Mouse (Mus musculus): ENCODE results near the gene Macrod2. TPM values are rescaled to one million over a fixed set of nuclear protein-coding genes. Genes with fewer than 3 reads are reported as not detected.

The Macrod2 gene
- polyA plus RNA-seq, 1 experiment from 2014 or later: 28.7 TPM

GRCm38 (mm10) chr2:141274262-141274661, 879.2 kb downstream of the Macrod2 start:
- Histone ChIP-seq H3K9ac (replicated peaks; ENCODE audit: low read length) (no peak overlapping the region), H3K4me2 (replicated peaks; ENCODE audit: low read depth, low read length) (no peak overlapping the region), H3K27ac (ENCODE audit: low read length) (no peak overlapping the region), H3K36me3 (ENCODE audit: insufficient read depth, low read length) (no peaks in the 10 kb centered on the region), H3K4me1 (ENCODE audit: insufficient read depth, low read length) (peaks cover 7% of the 10 kb centered on the region; the same call in 1 of the 2 replicates), H3K9me3 (ENCODE audit: low read length) (no peaks in the 10 kb centered on the region), H3K27me3 (ENCODE audit: insufficient read depth, low read length) (no peaks in the 10 kb centered on the region), H3K4me3 (ENCODE audit: low read length) (no peak overlapping the region)
- WGBS: 80% methylated on average over 2 of the region's 2 CpGs
- no peak for ATAC-seq (ENCODE audit: low FRiP score, low TSS enrichment)

GRCm38 (mm10) chr2:141279130-141279698, 884.1 kb downstream of the Macrod2 start:
- no peak overlapping the region for H3K27ac ChIP-seq (ENCODE audit: low read length)
- H3K4me2 ChIP-seq (replicated peaks; ENCODE audit: low read depth, low read length): no peak overlapping the region
- H3K27me3 ChIP-seq (ENCODE audit: insufficient read depth, low read length): no peaks in the 10 kb centered on the region
- H3K9ac ChIP-seq (replicated peaks; ENCODE audit: low read length): no peak overlapping the region
- no peaks in the 10 kb centered on the region for H3K9me3 ChIP-seq (ENCODE audit: low read length)
- H3K36me3 ChIP-seq (ENCODE audit: insufficient read depth, low read length): no peaks in the 10 kb centered on the region
- WGBS: 46% methylated on average over 5 of the region's 5 CpGs
- no peak overlapping the region for H3K4me3 ChIP-seq (ENCODE audit: low read length)
- H3K4me1 ChIP-seq (ENCODE audit: insufficient read depth, low read length): 0 out of 2 replicates have a peak, but pooled peaks cover 4% of the 10 kb centered on the region
- peak; percentile 57; the same call in 1 of the 2 replicates for ATAC-seq (ENCODE audit: low FRiP score, low TSS enrichment)

GRCm38 (mm10) chr2:141280817-141281216, 885.7 kb downstream of the Macrod2 start:
- no peak overlapping the region for H3K9ac ChIP-seq (replicated peaks; ENCODE audit: low read length)
- H3K4me2 ChIP-seq (replicated peaks; ENCODE audit: low read depth, low read length): no peak overlapping the region
- no peak overlapping the region for H3K27ac ChIP-seq (ENCODE audit: low read length)
- H3K4me3 ChIP-seq (ENCODE audit: low read length): no peak overlapping the region
- no peak for ATAC-seq (ENCODE audit: low FRiP score, low TSS enrichment)
- 0 out of 2 replicates have a peak, but pooled peaks cover 4% of the 10 kb centered on the region for H3K4me1 ChIP-seq (ENCODE audit: insufficient read depth, low read length)
- no peaks in the 10 kb centered on the region for H3K27me3 ChIP-seq (ENCODE audit: insufficient read depth, low read length)
- no peaks in the 10 kb centered on the region for H3K36me3 ChIP-seq (ENCODE audit: insufficient read depth, low read length)
- WGBS: 86% methylated on average over 1 of the region's 1 CpGs
- no peaks in the 10 kb centered on the region for H3K9me3 ChIP-seq (ENCODE audit: low read length)

GRCm38 (mm10) chr2:141286110-141286747, 891.1 kb downstream of the Macrod2 start:
- Histone ChIP-seq H3K4me3 (ENCODE audit: low read length) (no peak overlapping the region), H3K9ac (replicated peaks; ENCODE audit: low read length) (no peak overlapping the region), H3K4me1 (ENCODE audit: insufficient read depth, low read length) (peaks cover 6% of the 10 kb centered on the region), H3K27ac (ENCODE audit: low read length) (no peak overlapping the region), H3K27me3 (ENCODE audit: insufficient read depth, low read length) (no peaks in the 10 kb centered on the region), H3K36me3 (ENCODE audit: insufficient read depth, low read length) (no peaks in the 10 kb centered on the region), H3K4me2 (replicated peaks; ENCODE audit: low read depth, low read length) (no peak overlapping the region), H3K9me3 (ENCODE audit: low read length) (no peaks in the 10 kb centered on the region)
- no peak for ATAC-seq (ENCODE audit: low FRiP score, low TSS enrichment)
- WGBS: 78% methylated on average over 7 of the region's 7 CpGs

GRCm38 (mm10) chr2:141288494-141288893, 893.4 kb downstream of the Macrod2 start:
- ATAC-seq (ENCODE audit: low FRiP score, low TSS enrichment): peak; percentile 85
- Histone ChIP-seq H3K27ac (ENCODE audit: low read length) (no peak overlapping the region), H3K27me3 (ENCODE audit: insufficient read depth, low read length) (no peaks in the 10 kb centered on the region), H3K4me2 (replicated peaks; ENCODE audit: low read depth, low read length) (no peak overlapping the region), H3K4me3 (ENCODE audit: low read length) (no peak overlapping the region), H3K4me1 (ENCODE audit: insufficient read depth, low read length) (peaks cover 6% of the 10 kb centered on the region), H3K36me3 (ENCODE audit: insufficient read depth, low read length) (no peaks in the 10 kb centered on the region), H3K9me3 (ENCODE audit: low read length) (no peaks in the 10 kb centered on the region), H3K9ac (replicated peaks; ENCODE audit: low read length) (no peak overlapping the region)
- 12% methylated on average over 7 of the region's 7 CpGs for WGBS

GRCm38 (mm10) chr2:141289059-141289713, 894.1 kb downstream of the Macrod2 start:
- peak overlapping the region; percentile 43; the same call in 1 of the 2 replicates for H3K27ac ChIP-seq (ENCODE audit: low read length)
- WGBS: 41% methylated on average over 2 of the region's 2 CpGs
- ATAC-seq (ENCODE audit: low FRiP score, low TSS enrichment): 0 out of 2 replicates have a peak, but pooled peaks have one; percentile 46
- H3K27me3 ChIP-seq (ENCODE audit: insufficient read depth, low read length): no peaks in the 10 kb centered on the region
- no peaks in the 10 kb centered on the region for H3K9me3 ChIP-seq (ENCODE audit: low read length)
- H3K4me3 ChIP-seq (ENCODE audit: low read length): no peak overlapping the region
- H3K9ac ChIP-seq (replicated peaks; ENCODE audit: low read length): no peak overlapping the region
- no peak overlapping the region for H3K4me2 ChIP-seq (replicated peaks; ENCODE audit: low read depth, low read length)
- peaks cover 6% of the 10 kb centered on the region for H3K4me1 ChIP-seq (ENCODE audit: insufficient read depth, low read length)
- H3K36me3 ChIP-seq (ENCODE audit: insufficient read depth, low read length): no peaks in the 10 kb centered on the region

- H3K36me3 ChIP-seq (ENCODE audit: insufficient read depth, low read length): no peaks in the 10 kb centered on the region
- H3K27me3 ChIP-seq (ENCODE audit: insufficient read depth, low read length): no peaks in the 10 kb centered on the region
- no peak overlapping the region for H3K27ac ChIP-seq (ENCODE audit: low read length)
- ATAC-seq (ENCODE audit: low FRiP score, low TSS enrichment): no peak
- peaks cover 6% of the 10 kb centered on the region for H3K4me1 ChIP-seq (ENCODE audit: insufficient read depth, low read length)
- H3K9ac ChIP-seq (replicated peaks; ENCODE audit: low read length): no peak overlapping the region
- 46% methylated on average over 3 of the region's 3 CpGs for WGBS
- H3K9me3 ChIP-seq (ENCODE audit: low read length): no peaks in the 10 kb centered on the region
- no peak overlapping the region for H3K4me2 ChIP-seq (replicated peaks; ENCODE audit: low read depth, low read length)
- no peak overlapping the region for H3K4me3 ChIP-seq (ENCODE audit: low read length)
Measured at GRCm38 (mm10) chr2:141292847-141293246, 897.7 kb downstream of the Macrod2 start.

- H3K27ac ChIP-seq (ENCODE audit: low read length): no peak overlapping the region
- no peak overlapping the region for H3K4me3 ChIP-seq (ENCODE audit: low read length)
- no peaks in the 10 kb centered on the region for H3K4me1 ChIP-seq (ENCODE audit: insufficient read depth, low read length)
- H3K4me2 ChIP-seq (replicated peaks; ENCODE audit: low read depth, low read length): no peak overlapping the region
- no peaks in the 10 kb centered on the region for H3K36me3 ChIP-seq (ENCODE audit: insufficient read depth, low read length)
- WGBS: 71% methylated on average over 6 of the region's 6 CpGs
- H3K27me3 ChIP-seq (ENCODE audit: insufficient read depth, low read length): no peaks in the 10 kb centered on the region
- ATAC-seq (ENCODE audit: low FRiP score, low TSS enrichment): no peak
- H3K9ac ChIP-seq (replicated peaks; ENCODE audit: low read length): no peak overlapping the region
- H3K9me3 ChIP-seq (ENCODE audit: low read length): no peaks in the 10 kb centered on the region
Measured at GRCm38 (mm10) chr2:141299168-141299567, 904.1 kb downstream of the Macrod2 start.

- no peak overlapping the region for H3K9ac ChIP-seq (replicated peaks; ENCODE audit: low read length)
Measured at GRCm38 (mm10) chr2:141301030-141301429, 905.9 kb downstream of the Macrod2 start.

GRCm38 (mm10) chr2:141308406-141308805, 913.3 kb downstream of the Macrod2 start:
- no peak for ATAC-seq (ENCODE audit: low FRiP score, low TSS enrichment)
- no peaks in the 10 kb centered on the region for H3K27me3 ChIP-seq (ENCODE audit: insufficient read depth, low read length)
- H3K4me3 ChIP-seq (ENCODE audit: low read length): no peak overlapping the region
- no peaks in the 10 kb centered on the region for H3K4me1 ChIP-seq (ENCODE audit: insufficient read depth, low read length)
- H3K9me3 ChIP-seq (ENCODE audit: low read length): no peaks in the 10 kb centered on the region
- H3K9ac ChIP-seq (replicated peaks; ENCODE audit: low read length): no peak overlapping the region
- no peaks in the 10 kb centered on the region for H3K36me3 ChIP-seq (ENCODE audit: insufficient read depth, low read length)
- no peak overlapping the region for H3K27ac ChIP-seq (ENCODE audit: low read length)
- no peak overlapping the region for H3K4me2 ChIP-seq (replicated peaks; ENCODE audit: low read depth, low read length)
- 85% methylated on average over 3 of the region's 3 CpGs for WGBS

More at GRCm38 (mm10) chr2:141301030-141301429, 905.9 kb downstream of the Macrod2 start:
- Histone ChIP-seq H3K4me3 (ENCODE audit: low read length) (no peak overlapping the region), H3K9me3 (ENCODE audit: low read length) (no peaks in the 10 kb centered on the region), H3K36me3 (ENCODE audit: insufficient read depth, low read length) (no peaks in the 10 kb centered on the region), H3K4me2 (replicated peaks; ENCODE audit: low read depth, low read length) (no peak overlapping the region), H3K4me1 (ENCODE audit: insufficient read depth, low read length) (no peaks in the 10 kb centered on the region), H3K27ac (ENCODE audit: low read length) (no peak overlapping the region), H3K27me3 (ENCODE audit: insufficient read depth, low read length) (no peaks in the 10 kb centered on the region)
- no peak for ATAC-seq (ENCODE audit: low FRiP score, low TSS enrichment)
- 87% methylated on average over 2 of the region's 2 CpGs for WGBS

All from kidney, embryonic 16.5 days (tissue).